Mouse (Mus musculus) embryonic fibroblast, embryonic 13.5 days (primary cell): Measurements from ENCODE around the gene Ints4. TPM values are rescaled to one million over a fixed set of nuclear protein-coding genes. Genes with fewer than 3 reads are reported as not detected.

Source experiments
- H3K27ac ChIP-seq: 2 replicates; pipeline ENCODE4 v1.5.1; 2012; ENCODE audit warnings: low read length, control low read depth, inconsistent platforms; ENCODE audit not compliant: insufficient read depth
- H3K4me1 ChIP-seq: 2 replicates; pipeline ENCODE4 v1.6.1; 2011; ENCODE audit warnings: low read length; ENCODE audit not compliant: control insufficient read depth, insufficient read depth
- H3K4me3 ChIP-seq: 2 replicates; pipeline ENCODE4 v1.5.1; 2011; ENCODE audit warnings: mild to moderate bottlenecking, control low read depth, low read length; ENCODE audit not compliant: insufficient read depth
- CTCF ChIP-seq: IDR thresholded peaks from 2 replicates; pipeline ENCODE4 v1.5.1; 2011; ENCODE audit warnings: mild to moderate bottlenecking, control low read depth, low read length, moderate library complexity, borderline replicate concordance; ENCODE audit not compliant: insufficient read depth
- POLR2A ChIP-seq: IDR thresholded peaks from 2 replicates; pipeline ENCODE4 v1.6.1; 2011; ENCODE audit warnings: low read depth, mild to moderate bottlenecking, control low read depth, low read length, moderate library complexity
- polyA plus RNA-seq: library from polyadenylated mRNA; stranded (reverse); fragments of >200 nt; gene quantifications from 2 replicates; pipeline ENCODE4 v1.2.4, GENCODE M21; 2011; ENCODE audit warnings: low read depth; ENCODE audit not compliant: missing spikeins, insufficient read length

Ints4 gene
- polyA plus RNA-seq, 1 experiment = 39.0 TPM

DNA sequence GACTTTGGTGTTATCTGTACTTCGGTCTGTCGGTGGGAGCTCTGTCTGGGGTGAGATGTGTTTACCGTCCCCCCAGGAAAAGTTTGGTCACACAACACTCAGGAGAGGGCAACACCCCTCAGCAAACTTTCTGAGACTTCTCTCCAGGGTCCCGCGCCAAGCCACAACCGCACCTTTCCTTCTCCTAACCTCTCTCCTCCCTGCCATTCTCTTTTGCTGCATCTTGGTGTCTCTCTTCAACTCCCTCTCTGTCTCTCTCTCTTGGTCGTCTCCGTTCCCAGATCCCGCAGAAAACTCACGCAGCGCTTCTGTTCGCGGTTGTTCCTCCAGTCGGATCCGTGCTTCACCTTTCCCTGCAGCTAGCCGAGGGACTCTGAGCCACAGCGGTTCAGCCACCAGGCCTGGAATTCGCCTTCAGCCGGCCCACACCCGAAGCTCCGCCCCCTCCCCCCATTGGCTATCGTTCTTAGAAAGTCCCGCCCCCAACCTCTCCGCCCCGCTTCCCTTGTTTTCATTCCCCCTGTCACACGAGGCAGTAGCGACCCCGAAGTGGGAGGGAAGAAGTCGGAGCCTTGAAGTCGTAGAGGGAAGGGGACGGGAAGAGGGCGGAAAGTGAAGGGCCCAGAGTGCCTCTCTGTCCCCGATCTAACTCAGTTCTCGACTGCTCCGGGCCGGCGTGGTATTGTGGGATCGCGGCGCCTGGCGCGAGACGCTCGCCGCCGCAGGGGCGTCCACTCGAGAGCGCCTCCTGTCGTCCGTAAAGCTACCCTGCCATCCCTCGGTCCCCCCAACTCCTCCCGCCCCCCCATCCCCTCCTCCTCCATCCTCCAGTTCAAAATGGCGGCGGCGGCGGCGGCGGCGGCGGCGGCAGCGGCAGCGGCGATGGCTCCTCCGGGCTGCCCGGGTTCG is 98.6 kb downstream of the Ints4 start, which contains the start of the genes Aamdc and Rsf1:
Gene Aamdc, minus strand, starts transcription at position 431 of the 909 bp plus-strand sequence.
Gene Rsf1, plus strand, starts transcription at position 823 of the 909 bp plus-strand sequence.
- peak within 1 kb of the TSS; percentile 91 for H3K4me3 ChIP-seq
- TF ChIP-seq CTCF (peak; percentile 75), POLR2A (peak; percentile 98)

DNA sequence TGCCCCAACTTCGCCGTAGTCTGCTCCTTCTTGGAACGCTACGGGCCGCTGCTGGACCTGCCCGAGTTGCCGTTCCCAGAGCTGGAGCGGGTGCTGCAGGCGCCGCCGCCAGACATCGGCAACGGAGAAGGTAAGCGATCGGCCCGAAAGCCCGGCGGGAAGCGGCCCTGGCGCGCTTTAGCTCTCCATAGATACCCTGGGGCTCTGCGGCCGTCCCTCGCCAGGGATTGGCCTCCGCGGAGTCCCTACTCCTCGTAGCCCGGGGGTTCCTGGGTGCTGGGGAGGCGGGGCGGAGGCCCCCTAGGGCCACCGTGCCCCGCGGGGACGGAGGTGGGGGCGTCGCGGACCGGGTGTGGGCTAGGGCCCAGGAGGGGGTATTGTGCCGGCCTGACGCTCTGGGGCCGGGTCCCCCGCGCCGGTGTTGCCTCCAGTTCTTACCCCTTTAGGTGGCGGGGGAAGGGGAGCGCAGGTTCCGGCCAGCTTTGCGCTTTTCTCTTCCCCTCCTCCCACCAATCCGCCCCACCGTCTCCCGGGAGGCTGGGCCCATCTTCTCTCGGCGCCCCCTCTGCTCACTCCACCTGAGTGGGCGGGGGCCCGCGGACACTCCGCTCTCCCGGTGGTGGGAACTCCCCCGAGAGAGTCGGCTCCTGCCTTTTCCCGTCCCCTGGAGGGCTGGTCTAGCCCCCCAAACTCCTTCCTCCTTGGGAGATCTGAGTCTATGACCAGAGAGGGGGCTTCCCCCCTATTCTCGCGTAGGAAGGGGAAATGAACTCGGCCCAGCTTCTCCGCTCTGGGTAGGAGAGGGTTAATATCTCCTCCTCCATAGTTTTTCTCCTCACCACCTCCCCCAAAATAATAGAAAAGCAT is 99.5 kb downstream of the Ints4 start:
- no peaks in the 10 kb centered on the region for H3K4me1 ChIP-seq
- peak overlapping the region; percentile 91 for H3K4me3 ChIP-seq
- H3K27ac ChIP-seq = peak overlapping the region; percentile 92
- no peak; the same call in 1 of the 2 replicates for TF ChIP-seq POLR2A
- TF ChIP-seq CTCF = no peak

More for the DNA sequence above, 98.6 kb downstream of the Ints4 start, which contains the start of the genes Aamdc and Rsf1:
- Histone ChIP-seq H3K27ac (peak within 1 kb of the TSS; percentile 92), H3K4me1 (no peaks in the 10 kb centered on the region)

DNA sequence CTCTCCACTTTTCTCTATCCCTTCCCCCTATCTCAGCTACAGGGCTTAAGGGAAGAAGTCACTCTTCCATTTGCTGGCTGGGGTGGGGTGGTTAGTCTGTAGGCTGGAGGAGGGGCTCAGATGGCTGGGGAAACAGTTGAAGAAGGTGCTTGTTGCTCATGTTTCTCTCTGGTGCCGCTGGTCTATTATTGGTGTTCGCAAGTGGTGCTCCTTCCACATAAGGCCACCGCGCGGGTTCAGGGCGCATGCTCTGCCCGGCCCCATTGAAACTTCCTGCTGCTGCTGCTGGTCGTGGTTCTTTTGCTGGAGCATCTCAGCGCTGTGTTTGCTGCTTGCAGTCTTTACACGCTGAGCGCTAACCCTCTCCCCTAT is 100.1 kb downstream of the Ints4 start:
- Histone ChIP-seq H3K27ac (peak overlapping the region; percentile 92), H3K4me3 (peak overlapping the region; percentile 91), H3K4me1 (no peaks in the 10 kb centered on the region)
- TF ChIP-seq POLR2A (peak; percentile 74), CTCF (no peak)

DNA sequence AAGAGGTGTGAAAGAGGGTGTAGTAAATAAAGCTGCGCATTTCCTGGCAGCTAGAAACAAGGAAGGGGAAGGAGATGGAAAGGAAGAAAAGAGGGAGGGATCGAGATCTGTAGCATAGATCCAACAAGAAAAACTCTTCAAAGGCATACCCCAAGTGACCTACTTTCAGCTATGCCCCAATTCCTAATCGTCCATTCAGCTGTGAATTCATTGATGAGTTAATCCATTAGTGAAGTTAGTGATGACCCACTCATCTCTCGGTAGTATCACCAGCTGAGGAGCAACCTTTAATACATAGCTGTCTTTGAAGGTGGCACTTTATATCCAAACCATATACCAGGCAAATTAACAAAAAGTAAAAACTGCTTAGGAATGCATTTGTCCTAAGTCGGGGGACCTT is 107.8 kb downstream of the Ints4 start:
- no peak overlapping the region for H3K4me3 ChIP-seq
- H3K27ac ChIP-seq = no peak overlapping the region
- H3K4me1 ChIP-seq = no peaks in the 10 kb centered on the region
- TF ChIP-seq POLR2A (no peak), CTCF (no peak)

DNA sequence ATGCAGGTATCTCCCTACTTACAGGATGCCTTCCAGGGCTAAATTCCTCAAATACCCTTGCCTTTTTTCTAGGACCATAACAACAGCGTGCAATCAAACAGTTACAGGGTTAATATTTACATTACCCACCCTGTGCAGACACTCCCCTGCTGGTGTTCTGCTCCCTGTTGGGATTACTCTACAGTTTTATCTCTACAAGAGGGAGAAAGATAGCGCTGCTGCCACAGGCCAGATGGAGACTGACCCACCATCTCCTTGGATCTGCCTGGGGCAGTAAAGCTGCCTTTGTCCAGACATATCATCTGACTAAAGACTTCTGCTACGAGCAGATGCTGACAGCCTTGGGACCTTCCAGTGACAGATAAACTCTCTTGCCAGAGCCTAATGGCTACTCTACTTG is 109.7 kb downstream of the Ints4 start:
- Histone ChIP-seq H3K27ac (no peak overlapping the region), H3K4me1 (no peaks in the 10 kb centered on the region), H3K4me3 (no peak overlapping the region)
- TF ChIP-seq CTCF (no peak), POLR2A (no peak)

Other genes with a start within 250 kb of the Ints4 start
- gene Usp35, start 148.9 kb upstream of the Ints4 start, polyA plus RNA-seq = 5.0 and 5.4 TPM in 2 replicates
- 3.9 and 4.8 TPM in 2 replicates for gene Kctd21, start 148.6 kb upstream of the Ints4 start, polyA plus RNA-seq
- 48.7 and 62.1 TPM in 2 replicates for gene Alg8, start 109.3 kb upstream of the Ints4 start, polyA plus RNA-seq
- gene Ndufc2, start 81.0 kb upstream of the Ints4 start, polyA plus RNA-seq = 114 and 124 TPM in 2 replicates
- not detected in 2 replicates for gene Thrsp, start 63.2 kb upstream of the Ints4 start, polyA plus RNA-seq
- gene Kctd14, start 29.6 kb upstream of the Ints4 start, polyA plus RNA-seq = 0.70 TPM in 1 of 2 replicates, not detected in the other
- gene Aamdc, start 98.5 kb downstream of the Ints4 start, polyA plus RNA-seq = 21.9 and 22.2 TPM in 2 replicates
- 24.2 and 26.2 TPM in 2 replicates for gene Rsf1, start 98.9 kb downstream of the Ints4 start, polyA plus RNA-seq
- gene Clns1a, start 215.7 kb downstream of the Ints4 start, polyA plus RNA-seq = 97.2 and 101 TPM in 2 replicates